Mouse (Mus musculus) ovary, postnatal 14 days (tissue): ENCODE measurements around the gene Prkcd.

Experiments used
- DNase-seq: peaks from one replicate; pipeline ENCODE4 v3.0.0; 2022; ENCODE audit warnings: low spot score

Prkcd gene

GRCm38 (mm10) chr14:30625856-30626726 is at the start of gene Prkcd:
Prkcd (minus strand) TSS chr14:30626210.
- DNase-seq, result peak; percentile 89

GRCm38 (mm10) chr14:30674947-30675346 is 48.9 kb upstream of the Prkcd start:
- DNase-seq, result no peak

- peak; percentile 93 for DNase-seq
Observed at GRCm38 (mm10) chr14:30671986-30672312, 45.9 kb upstream of the Prkcd start.

- no peak for DNase-seq
Observed at GRCm38 (mm10) chr14:30671095-30671985, 45.3 kb upstream of the Prkcd start.

- DNase-seq, result no peak
Observed at GRCm38 (mm10) chr14:30670161-30670560, 44.2 kb upstream of the Prkcd start.

- DNase-seq, result no peak
Observed at GRCm38 (mm10) chr14:30666604-30667003, 40.6 kb upstream of the Prkcd start.

GRCm38 (mm10) chr14:30666061-30666460 is 40.1 kb upstream of the Prkcd start:
- peak; percentile 25 for DNase-seq

GRCm38 (mm10) chr14:30655531-30655930 is 29.5 kb upstream of the Prkcd start:
- no peak for DNase-seq

- no peak for DNase-seq
Observed at GRCm38 (mm10) chr14:30654691-30655228, 28.8 kb upstream of the Prkcd start.

GRCm38 (mm10) chr14:30653943-30654659 is 28.1 kb upstream of the Prkcd start, which contains the start of gene Rft1:
Rft1 (plus strand) TSS chr14:30654360.
- DNase-seq, result peak; percentile 100

GRCm38 (mm10) chr14:30650969-30651368 is 25.0 kb upstream of the Prkcd start:
- DNase-seq, result peak; percentile 62

GRCm38 (mm10) chr14:30649745-30650144 is 23.7 kb upstream of the Prkcd start:
- DNase-seq, result no peak

GRCm38 (mm10) chr14:30648478-30648877 is 22.5 kb upstream of the Prkcd start:
- no peak for DNase-seq

- no peak for DNase-seq
Observed at GRCm38 (mm10) chr14:30646486-30646885, 20.5 kb upstream of the Prkcd start.

GRCm38 (mm10) chr14:30645066-30645465 is 19.1 kb upstream of the Prkcd start:
- DNase-seq, result no peak

GRCm38 (mm10) chr14:30644026-30644425 is 18.0 kb upstream of the Prkcd start:
- DNase-seq, result no peak

- no peak for DNase-seq
Observed at GRCm38 (mm10) chr14:30641748-30642147, 15.7 kb upstream of the Prkcd start.

GRCm38 (mm10) chr14:30638686-30639085 is 12.7 kb upstream of the Prkcd start:
- no peak for DNase-seq

- no peak for DNase-seq
Observed at GRCm38 (mm10) chr14:30638009-30638408, 12.0 kb upstream of the Prkcd start.

GRCm38 (mm10) chr14:30637087-30637486 is 11.1 kb upstream of the Prkcd start:
- no peak for DNase-seq

GRCm38 (mm10) chr14:30636499-30636898 is 10.5 kb upstream of the Prkcd start:
- no peak for DNase-seq
